Mouse (Mus musculus) intestine, embryonic 15.5 days (tissue): ENCODE data around the gene Gse1. TPM values are rescaled to one million over a fixed set of nuclear protein-coding genes. Genes with fewer than 3 reads are reported as not detected.

ENCODE experiments used
- ATAC-seq: fragments of 200-750 bp; cut with Nextera tagmentation; 2 replicates; pipeline ENCODE4 v1.8.0; 2017; ENCODE audit warnings: moderate TSS enrichment, moderate library complexity
- H3K27ac ChIP-seq: fragments of 300-500 bp; sonication (generic); 2 replicates; pipeline ENCODE4 v1.5.1; 2015; ENCODE audit warnings: mild to moderate bottlenecking, inconsistent platforms
- H3K27me3 ChIP-seq: fragments of 300-500 bp; sonication (generic); replicated peaks from 2 replicates; pipeline ENCODE4 v1.6.1; 2015; ENCODE audit warnings: inconsistent platforms
- H3K36me3 ChIP-seq: fragments of 300-500 bp; sonication (generic); 2 replicates; pipeline ENCODE4 v1.6.1; 2015; ENCODE audit warnings: inconsistent platforms
- H3K4me1 ChIP-seq: fragments of 300-500 bp; sonication (generic); replicated peaks from 2 replicates; pipeline ENCODE4 v1.6.1; 2015; ENCODE audit warnings: inconsistent platforms
- H3K4me2 ChIP-seq: fragments of 300-500 bp; sonication (generic); replicated peaks from 2 replicates; pipeline ENCODE4 v1.6.1; 2015; ENCODE audit warnings: mild to moderate bottlenecking, inconsistent platforms
- H3K4me3 ChIP-seq: fragments of 300-500 bp; sonication (generic); replicated peaks from 2 replicates; pipeline ENCODE4 v1.5.1; 2015; ENCODE audit warnings: inconsistent platforms
- H3K9ac ChIP-seq: fragments of 300-500 bp; sonication (generic); 2 replicates; pipeline ENCODE4 v1.6.1; 2015; ENCODE audit warnings: inconsistent platforms
- H3K9me3 ChIP-seq: fragments of 300-500 bp; sonication (generic); 2 replicates; pipeline ENCODE4 v1.6.1; 2016; ENCODE audit warnings: inconsistent platforms
- WGBS: fragments of 180-500 bp; shearing (Covaris S2); methylation state at CpG from one replicate; pipeline ENCODE4 v1.1.7; 2015; 5-methylcytosine and 5-hydroxymethylcytosine counted together
- polyA plus RNA-seq: library from polyadenylated mRNA; unstranded; fragments of >200 nt; fragmentation: Nextera tagmentation; extraction: Ambion mirVana; gene quantifications from 2 replicates; pipeline ENCODE4 v1.2.1, GENCODE M21; 2015

The Gse1 gene
- polyA plus RNA-seq, 1 experiment from 2014 or later: 7.9 TPM

- peaks cover 72% of the 10 kb centered on the region for H3K36me3 ChIP-seq
- no peak overlapping the region for H3K9ac ChIP-seq
- H3K9me3 ChIP-seq: no peaks in the 10 kb centered on the region
- ATAC-seq: peak; percentile 41
- no peaks in the 10 kb centered on the region for H3K27me3 ChIP-seq
- no peak overlapping the region for H3K4me3 ChIP-seq
- WGBS: 56% methylated on average over 13 of the region's 13 CpGs
- no peak overlapping the region for H3K4me2 ChIP-seq
- no peak overlapping the region for H3K27ac ChIP-seq
- H3K4me1 ChIP-seq: peaks cover 10% of the 10 kb centered on the region
Observed at GRCm38 (mm10) chr8:120569939-120570715, 341.9 kb downstream of the Gse1 start.

- Histone ChIP-seq H3K27ac (no peak overlapping the region), H3K4me1 (peaks cover 2% of the 10 kb centered on the region; the same call in 1 of the 2 replicates), H3K4me2 (no peak overlapping the region), H3K9me3 (no peaks in the 10 kb centered on the region), H3K36me3 (peaks cover 82% of the 10 kb centered on the region), H3K9ac (no peak overlapping the region), H3K27me3 (no peaks in the 10 kb centered on the region), H3K4me3 (no peak overlapping the region)
- WGBS: 92% methylated on average over 8 of the region's 8 CpGs
- no peak for ATAC-seq
Observed at GRCm38 (mm10) chr8:120571561-120571960, 343.3 kb downstream of the Gse1 start.

- no peak overlapping the region for H3K4me2 ChIP-seq
- 82% methylated on average over 21 of the region's 21 CpGs for WGBS
- H3K9me3 ChIP-seq: no peaks in the 10 kb centered on the region
- ATAC-seq: no peak
- no peak overlapping the region for H3K9ac ChIP-seq
- no peak overlapping the region for H3K27ac ChIP-seq
- peaks cover 2% of the 10 kb centered on the region; the same call in 1 of the 2 replicates for H3K4me1 ChIP-seq
- no peaks in the 10 kb centered on the region for H3K27me3 ChIP-seq
- H3K36me3 ChIP-seq: peaks cover 82% of the 10 kb centered on the region
- no peak overlapping the region for H3K4me3 ChIP-seq
Observed at GRCm38 (mm10) chr8:120572534-120572933, 344.3 kb downstream of the Gse1 start.

GRCm38 (mm10) chr8:120573866-120574265 is 345.6 kb downstream of the Gse1 start:
- Histone ChIP-seq H3K27me3 (no peaks in the 10 kb centered on the region), H3K4me3 (no peak overlapping the region), H3K9me3 (no peaks in the 10 kb centered on the region), H3K27ac (no peak overlapping the region), H3K36me3 (peaks cover 82% of the 10 kb centered on the region), H3K9ac (no peak overlapping the region), H3K4me2 (no peak overlapping the region), H3K4me1 (peaks cover 2% of the 10 kb centered on the region; the same call in 1 of the 2 replicates)
- 83% methylated on average over 11 of the region's 11 CpGs for WGBS
- ATAC-seq: no peak

- Histone ChIP-seq H3K27ac (no peak overlapping the region), H3K4me1 (peaks cover 2% of the 10 kb centered on the region; the same call in 1 of the 2 replicates), H3K9ac (no peak overlapping the region), H3K36me3 (peaks cover 81% of the 10 kb centered on the region), H3K27me3 (no peaks in the 10 kb centered on the region), H3K9me3 (no peaks in the 10 kb centered on the region), H3K4me2 (no peak overlapping the region), H3K4me3 (no peak overlapping the region)
- 61% methylated on average over 19 of the region's 19 CpGs for WGBS
- no peak for ATAC-seq
Observed at GRCm38 (mm10) chr8:120574941-120575340, 346.7 kb downstream of the Gse1 start.

- H3K4me1 ChIP-seq: 0 out of 2 replicates have a peak, but pooled peaks cover 2% of the 10 kb centered on the region
- peaks cover 87% of the 10 kb centered on the region for H3K36me3 ChIP-seq
- H3K27ac ChIP-seq: no peak overlapping the region
- 60% methylated on average over 9 of the region's 9 CpGs for WGBS
- H3K27me3 ChIP-seq: no peaks in the 10 kb centered on the region
- no peak for ATAC-seq
- H3K9ac ChIP-seq: no peak overlapping the region
- H3K4me3 ChIP-seq: no peak overlapping the region
- H3K4me2 ChIP-seq: no peak overlapping the region
- no peaks in the 10 kb centered on the region for H3K9me3 ChIP-seq
Observed at GRCm38 (mm10) chr8:120575801-120576200, 347.5 kb downstream of the Gse1 start.

- H3K27ac ChIP-seq: no peak overlapping the region
- 92% methylated on average over 17 of the region's 17 CpGs for WGBS
- H3K9me3 ChIP-seq: no peaks in the 10 kb centered on the region
- ATAC-seq: no peak
- H3K36me3 ChIP-seq: peaks cover 75% of the 10 kb centered on the region
- no peak overlapping the region for H3K4me2 ChIP-seq
- H3K9ac ChIP-seq: no peak overlapping the region
- H3K4me3 ChIP-seq: no peak overlapping the region
- 0 out of 2 replicates have a peak, but pooled peaks cover 2% of the 10 kb centered on the region for H3K4me1 ChIP-seq
- H3K27me3 ChIP-seq: no peaks in the 10 kb centered on the region
Observed at GRCm38 (mm10) chr8:120577821-120578220, 349.6 kb downstream of the Gse1 start.

- ATAC-seq: no peak
- Histone ChIP-seq H3K36me3 (peaks cover 57% of the 10 kb centered on the region), H3K4me2 (no peak overlapping the region), H3K27me3 (no peaks in the 10 kb centered on the region), H3K27ac (no peak overlapping the region), H3K4me1 (no peaks in the 10 kb centered on the region), H3K9ac (no peak overlapping the region), H3K4me3 (no peak overlapping the region), H3K9me3 (no peaks in the 10 kb centered on the region)
- 93% methylated on average over 8 of the region's 8 CpGs for WGBS
Observed at GRCm38 (mm10) chr8:120580336-120581000, 352.2 kb downstream of the Gse1 start.

GRCm38 (mm10) chr8:120581329-120581728 is 353.1 kb downstream of the Gse1 start:
- Histone ChIP-seq H3K4me3 (no peak overlapping the region), H3K27me3 (no peaks in the 10 kb centered on the region), H3K9me3 (no peaks in the 10 kb centered on the region), H3K9ac (no peak overlapping the region), H3K4me1 (no peaks in the 10 kb centered on the region), H3K4me2 (no peak overlapping the region), H3K27ac (no peak overlapping the region), H3K36me3 (peaks cover 52% of the 10 kb centered on the region)
- 90% methylated on average over 12 of the region's 12 CpGs for WGBS
- ATAC-seq: no peak

- Histone ChIP-seq H3K9ac (no peak overlapping the region), H3K27me3 (no peaks in the 10 kb centered on the region), H3K27ac (no peak overlapping the region), H3K4me1 (0 out of 2 replicates have a peak, but pooled peaks cover 1% of the 10 kb centered on the region), H3K4me2 (no peak overlapping the region), H3K9me3 (no peaks in the 10 kb centered on the region), H3K4me3 (no peak overlapping the region), H3K36me3 (peaks cover 48% of the 10 kb centered on the region)
- ATAC-seq: no peak
- 90% methylated on average over 8 of the region's 8 CpGs for WGBS
Observed at GRCm38 (mm10) chr8:120581811-120582210, 353.6 kb downstream of the Gse1 start.

- no peak for ATAC-seq
- no peak overlapping the region for H3K4me3 ChIP-seq
- H3K9ac ChIP-seq: no peak overlapping the region
- peaks cover 17% of the 10 kb centered on the region for H3K36me3 ChIP-seq
- peaks cover 13% of the 10 kb centered on the region; the same call in 1 of the 2 replicates for H3K4me1 ChIP-seq
- H3K27me3 ChIP-seq: no peaks in the 10 kb centered on the region
- H3K27ac ChIP-seq: no peak overlapping the region
- 86% methylated on average over 10 of the region's 10 CpGs for WGBS
- no peak overlapping the region for H3K4me2 ChIP-seq
- H3K9me3 ChIP-seq: no peaks in the 10 kb centered on the region
Observed at GRCm38 (mm10) chr8:120585521-120585920, 357.3 kb downstream of the Gse1 start.

GRCm38 (mm10) chr8:120588908-120589771 is 360.9 kb downstream of the Gse1 start, which contains the start of gene Gins2:
TSS of gene Gins2 (minus strand) at chr8:120589304.
- ATAC-seq: peak; percentile 99
- Histone ChIP-seq H3K9ac (peak within 1 kb of the TSS; percentile 70), H3K36me3 (peaks cover 6% of the 10 kb centered on the region; the same call in 1 of the 2 replicates), H3K4me3 (peak within 1 kb of the TSS; percentile 67), H3K27me3 (no peaks in the 10 kb centered on the region), H3K4me2 (peak within 1 kb of the TSS; percentile 84), H3K9me3 (no peaks in the 10 kb centered on the region), H3K4me1 (peaks cover 13% of the 10 kb centered on the region; the same call in 1 of the 2 replicates), H3K27ac (peak within 1 kb of the TSS; percentile 51; the same call in 1 of the 2 replicates)
- WGBS: under 1% methylated on average over 67 of the region's 67 CpGs
